Mouse (Mus musculus) ES-E14 (cell line): ENCODE results near the gene Tenm2.

Experiments used
- HCFC1 ChIP-seq: IDR thresholded peaks from 2 replicates; pipeline ENCODE4 v1.6.1; 2012; ENCODE audit warnings: low read length, inconsistent platforms, borderline replicate concordance; ENCODE audit not compliant: insufficient read depth
- MAFK ChIP-seq: IDR thresholded peaks from 2 replicates; pipeline ENCODE4 v1.6.1; 2014; ENCODE audit warnings: mild to moderate bottlenecking, low read depth, low read length, inconsistent platforms; ENCODE audit not compliant: insufficient read depth
- ZC3H11A ChIP-seq: IDR thresholded peaks from 2 replicates; pipeline ENCODE4 v1.6.1; 2012; ENCODE audit warnings: low read depth, mild to moderate bottlenecking, inconsistent platforms, low read length, borderline replicate concordance
- ZNF384 ChIP-seq: IDR thresholded peaks from 2 replicates; pipeline ENCODE4 v1.6.1; 2012; ENCODE audit warnings: low read depth, low read length, inconsistent platforms

GRCm38 (mm10) chr11:36671196-36671595, 564.6 kb downstream of the Tenm2 start:
- TF ChIP-seq HCFC1 (no peak), ZNF384 (no peak), MAFK (no peak), ZC3H11A (no peak)
